Mouse (Mus musculus) MEL (cell line): ENCODE results near the gene Mterf1b. TPM values are rescaled to one million over a fixed set of nuclear protein-coding genes. Genes with fewer than 3 reads are reported as not detected.
"Not testable (repeated sequence)": the region's sequence is repeated elsewhere in the genome, so short reads cannot be mapped to it uniquely, and the experiment has no call there.

Experiments
- DNase-seq: peaks from one replicate; pipeline ENCODE4 v3.0.0; 2011; ENCODE audit warnings: low read depth, low spot score
- H3K27ac ChIP-seq: 2 replicates; pipeline ENCODE4 v1.5.1; 2012; ENCODE audit warnings: low read depth, mild to moderate bottlenecking, control low read depth, low read length, moderate library complexity; ENCODE audit not compliant: control insufficient read depth
- H3K27me3 ChIP-seq, 2 experiments: fragments of 150-350 bp in 1 of 2; sonication (generic) in 1 of 2; 2 replicates each; pipeline ENCODE4 v1.6.1; 2012; ENCODE audit warnings: low read length in 2 of 2, mild to moderate bottlenecking in 2 of 2, improper control_type of control experiment in 1 of 2, moderate library complexity in 1 of 2; ENCODE audit not compliant: insufficient read depth in 2 of 2, control insufficient read depth in 1 of 2
- H3K36me3 ChIP-seq, 2 experiments: 2 replicates each; pipeline ENCODE4 v1.6.1; 2012 to 2014; ENCODE audit warnings: low read length in 2 of 2, improper control_type of control experiment in 1 of 2, inconsistent platforms in 1 of 2, mild to moderate bottlenecking in 1 of 2; ENCODE audit not compliant: insufficient read depth in 2 of 2, control insufficient read depth in 1 of 2
- H3K4me1 ChIP-seq, 2 experiments: fragments of 150-350 bp in 1 of 2; sonication (generic) in 1 of 2; 2 replicates each; pipeline ENCODE4 v1.6.1; 2012; ENCODE audit warnings: low read length in 2 of 2, improper control_type of control experiment in 1 of 2, mild to moderate bottlenecking in 1 of 2; ENCODE audit not compliant: insufficient read depth in 2 of 2, control insufficient read depth in 1 of 2
- H3K4me3 ChIP-seq, 2 experiments: fragments of 150-350 bp in 1 of 2; sonication (generic) in 1 of 2; 2 replicates each; pipeline ENCODE4 v1.5.1; 2012; ENCODE audit warnings: low read depth in 2 of 2, low read length in 2 of 2, mild to moderate bottlenecking in 2 of 2, moderate library complexity in 2 of 2, control low read depth in 1 of 2, improper control_type of control experiment in 1 of 2; ENCODE audit not compliant: control insufficient read depth in 1 of 2, insufficient read depth in 1 of 2
- H3K79me2 ChIP-seq: 2 replicates; pipeline ENCODE4 v1.6.1; 2012; ENCODE audit warnings: mild to moderate bottlenecking, low read length, moderate library complexity; ENCODE audit not compliant: control insufficient read depth, poor library complexity, insufficient read depth
- H3K9ac ChIP-seq: 2 replicates; pipeline ENCODE4 v1.6.1; 2012; ENCODE audit warnings: low read depth, mild to moderate bottlenecking, control low read depth, low read length, moderate library complexity; ENCODE audit not compliant: control insufficient read depth, poor library complexity, severe bottlenecking
- H3K9me3 ChIP-seq: fragments of 150-350 bp; sonication (generic); replicated peaks from 2 replicates; pipeline ENCODE4 v1.6.1; 2012; ENCODE audit warnings: mild to moderate bottlenecking, low read length, improper control_type of control experiment, moderate library complexity; ENCODE audit not compliant: insufficient read depth
- CTCF ChIP-seq, 3 experiments: IDR thresholded peaks in 2 of 3; conservative IDR thresholded peaks in 1 of 3; 2 replicates each; pipeline ENCODE4 v1.5.1; 2011 to 2012; ENCODE audit warnings: low read length in 3 of 3, low read depth in 2 of 3, mild to moderate bottlenecking in 2 of 3, improper control_type of control experiment in 1 of 3, inconsistent platforms in 1 of 3, mixed read lengths in 1 of 3, moderate library complexity in 1 of 3; ENCODE audit not compliant: control insufficient read depth in 1 of 3, insufficient read depth in 1 of 3, poor library complexity in 1 of 3, severe bottlenecking in 1 of 3
- GABPA ChIP-seq: IDR thresholded peaks from 2 replicates; pipeline ENCODE4 v1.6.1; 2012; ENCODE audit warnings: low read depth, mild to moderate bottlenecking, inconsistent platforms, low read length, improper control_type of control experiment, moderate library complexity
- MAFK ChIP-seq: IDR thresholded peaks from 2 replicates; pipeline ENCODE4 v1.6.1; 2011; ENCODE audit warnings: low read depth, mild to moderate bottlenecking, low read length, improper control_type of control experiment, borderline replicate concordance
- MYC ChIP-seq: IDR thresholded peaks from 2 replicates; pipeline ENCODE4 v1.6.1; 2011; ENCODE audit warnings: low read depth, mild to moderate bottlenecking, low read length, improper control_type of control experiment, moderate library complexity
- NRF1 ChIP-seq: IDR thresholded peaks from 2 replicates; pipeline ENCODE4 v1.6.1; 2014; ENCODE audit warnings: low read depth, mild to moderate bottlenecking, inconsistent platforms, low read length, improper control_type of control experiment, moderate library complexity; ENCODE audit not compliant: poor library complexity, insufficient read depth, severe bottlenecking
- POLR2A ChIP-seq, 2 experiments: IDR thresholded peaks; 2 replicates each; pipeline ENCODE4 v1.6.1; 2011 to 2012; ENCODE audit warnings: low read length in 2 of 2, mild to moderate bottlenecking in 2 of 2, control low read depth in 1 of 2, improper control_type of control experiment in 1 of 2, low read depth in 1 of 2, moderate library complexity in 1 of 2; ENCODE audit not compliant: control insufficient read depth in 1 of 2, insufficient read depth in 1 of 2, poor library complexity in 1 of 2
- RAD21 ChIP-seq: IDR thresholded peaks from 2 replicates; pipeline ENCODE4 v1.6.1; 2011; ENCODE audit warnings: mild to moderate bottlenecking, low read depth, low read length, improper control_type of control experiment
- SIN3A ChIP-seq: IDR thresholded peaks from 2 replicates; pipeline ENCODE4 v1.6.1; 2012; ENCODE audit warnings: low read length, improper control_type of control experiment, inconsistent platforms
- SMC3 ChIP-seq: IDR thresholded peaks from 2 replicates; pipeline ENCODE4 v1.6.1; 2011; ENCODE audit warnings: low read depth, low read length, improper control_type of control experiment
- TBP ChIP-seq: IDR thresholded peaks from 2 replicates; pipeline ENCODE4 v1.8.0; 2011; ENCODE audit warnings: low read depth, low read length, improper control_type of control experiment
- ZKSCAN1 ChIP-seq: IDR thresholded peaks from 2 replicates; pipeline ENCODE4 v1.6.1; 2012; ENCODE audit warnings: low read depth, mild to moderate bottlenecking, inconsistent platforms, low read length, improper control_type of control experiment, moderate library complexity
- polyA plus RNA-seq, 2 experiments: library from polyadenylated mRNA; stranded (reverse) in 1 of 2; unstranded in 1 of 2; fragments of >175 nt in 1 of 2; fragments of >200 nt in 1 of 2; gene quantifications; 2 replicates each; pipeline versions ENCODE4 v1.2.1 to v1.2.4; 2012; ENCODE audit warnings: low replicate concordance in 2 of 2, low read depth in 1 of 2; ENCODE audit not compliant: insufficient read length in 2 of 2, insufficient read depth in 1 of 2, missing spikeins in 1 of 2
- total RNA-seq: library from RNA; depleted of rRNA; stranded (reverse); fragments of 300-350 nt; gene quantifications from 2 replicates; pipeline ENCODE4 v1.2.3, GENCODE M21; 2012

Mterf1b gene
- total and polyA plus RNA-seq, 3 experiments, result 0.92 to 2.0 TPM; not detected in 1

GRCm38 (mm10) chr5:4201368-4201767 lies 9.2 kb downstream of the Mterf1b start:
- TF ChIP-seq ZKSCAN1 (no peak), CTCF (IDR thresholded peaks at IDR 0.05 in 2 of 3, conservative IDR thresholded peaks at IDR 0.05 in 1 of 3; ENCODE audit: control insufficient read depth in 1 of 3, insufficient read depth in 1 of 3, low read depth in 2 of 3, low read length in 3 of 3, poor library complexity in 1 of 3, severe bottlenecking in 1 of 3) (peak; percentile 15 to 61 (median 44); a peak in 4 of 6 replicates), MYC (peak; percentile 60; the same call in 1 of the 2 replicates), RAD21 (peak; percentile 52), SMC3 (peak; percentile 56)
- DNase-seq, result peak; percentile 55
- Histone ChIP-seq H3K36me3 (peaks cover 0 to 3% of the 10 kb centered on the region in 2 experiments; a peak in 2 of 4 replicates), H3K27me3 (no peaks in the 10 kb centered on the region), H3K27ac (no peak overlapping the region), H3K4me1 (peaks cover 0 to 2% of the 10 kb centered on the region in 2 experiments; a peak in 1 of 4 replicates), H3K9me3 (no peaks in the 10 kb centered on the region), H3K9ac (no peak overlapping the region), H3K4me3 (no peak overlapping the region), H3K79me2 (no peaks in the 10 kb centered on the region)

- not testable (repeated sequence) for H3K4me1 ChIP-seq, H3K79me2 ChIP-seq, H3K9me3 ChIP-seq, H3K27me3 ChIP-seq, H3K36me3 ChIP-seq
- Histone ChIP-seq H3K27ac (peak overlapping the region; percentile 70), H3K4me3 (peak overlapping the region; percentile 83 to 93), H3K9ac (peak overlapping the region; percentile 72)
- DNase-seq, result peak; percentile 74
- peak; percentile 21; the same call in 1 of the 2 replicates for TF ChIP-seq SIN3A
- peak; percentile 94 for TF ChIP-seq TBP
- TF ChIP-seq POLR2A (IDR thresholded peaks at IDR 0.05; ENCODE audit: control insufficient read depth in 1 of 2, insufficient read depth in 1 of 2, low read depth in 1 of 2, low read length in 2 of 2, poor library complexity in 1 of 2), result peak in 1 of 2 experiments; percentile 61; a peak in 2 of 4 replicates
- TF ChIP-seq NRF1, result peak; percentile 69
Observed at GRCm38 (mm10) chr5:4202276-4202810, 10.2 kb downstream of the Mterf1b start.

GRCm38 (mm10) chr5:4210082-4210481 lies 17.9 kb downstream of the Mterf1b start:
- not testable (repeated sequence) for H3K36me3 ChIP-seq, H3K27me3 ChIP-seq, H3K79me2 ChIP-seq, H3K9me3 ChIP-seq, H3K9ac ChIP-seq, DNase-seq, H3K27ac ChIP-seq, H3K4me3 ChIP-seq, H3K4me1 ChIP-seq

GRCm38 (mm10) chr5:4221309-4221708 lies 29.1 kb downstream of the Mterf1b start:
- peaks cover 0 to 6% of the 10 kb centered on the region in 2 experiments; a peak in 1 of 4 replicates for H3K36me3 ChIP-seq
- no peak overlapping the region for H3K4me3 ChIP-seq
- no peak overlapping the region for H3K27ac ChIP-seq
- no peaks in the 10 kb centered on the region for H3K79me2 ChIP-seq
- no peaks in the 10 kb centered on the region for H3K27me3 ChIP-seq
- TF ChIP-seq NRF1, result no peak
- no peak for TF ChIP-seq MAFK
- no peak for TF ChIP-seq GABPA
- H3K4me1 ChIP-seq, result no peaks in the 10 kb centered on the region; a peak in 1 of 4 replicates
- H3K9me3 ChIP-seq, result no peaks in the 10 kb centered on the region
- no peak overlapping the region for H3K9ac ChIP-seq
- no peak for DNase-seq
